Mouse (Mus musculus): ENCODE measurements around the gene Gm21958.

GRCm38 (mm10) chr3:54745799-54746198 is 31.6 kb upstream of the Gm21958 start:
- TF ChIP-seq MAFK (IDR thresholded peaks at IDR 0.05; ENCODE audit: insufficient read depth, low read depth, low read length) (no peak), ZNF384 (IDR thresholded peaks at IDR 0.05; ENCODE audit: low read depth, low read length) (no peak), CHD2 (IDR thresholded peaks at IDR 0.05; ENCODE audit: low read depth, low read length) (no peak), HCFC1 (IDR thresholded peaks at IDR 0.05; ENCODE audit: borderline replicate concordance, insufficient read depth, low read length) (no peak), ZC3H11A (IDR thresholded peaks at IDR 0.05; ENCODE audit: borderline replicate concordance, low read depth, low read length) (no peak)

All from ES-E14 (cell line).